Mouse (Mus musculus) limb, embryonic 11.5 days (tissue): ENCODE measurements around the gene Grin2a. TPM values are rescaled to one million over a fixed set of nuclear protein-coding genes. Genes with fewer than 3 reads are reported as not detected.

ENCODE experiments used
- ATAC-seq: fragments of 200-750 bp; cut with Nextera tagmentation; 2 replicates; pipeline ENCODE4 v1.8.0; 2017; ENCODE audit warnings: low read depth; ENCODE audit not compliant: insufficient number of reproducible peaks, low FRiP score, low TSS enrichment
- DNase-seq: peaks from one replicate; pipeline ENCODE4 v3.0.0-alpha.2; 2015; ENCODE audit warnings: low spot score
- H3K27ac ChIP-seq: fragments of 300-500 bp; sonication (generic); replicated peaks from 2 replicates; pipeline ENCODE4 v1.5.1; 2014; ENCODE audit warnings: low read depth, mild to moderate bottlenecking, low read length
- H3K27me3 ChIP-seq: fragments of 300-500 bp; sonication (generic); 2 replicates; pipeline ENCODE4 v1.6.1; 2014; ENCODE audit warnings: mild to moderate bottlenecking, low read length, mixed read lengths; ENCODE audit not compliant: control insufficient read depth, insufficient read depth
- H3K36me3 ChIP-seq: fragments of 300-500 bp; sonication (generic); 2 replicates; pipeline ENCODE4 v1.6.1; 2014; ENCODE audit warnings: mild to moderate bottlenecking, low read length, moderate library complexity, mixed read lengths; ENCODE audit not compliant: control insufficient read depth, insufficient read depth
- H3K4me1 ChIP-seq: fragments of 300-500 bp; sonication (generic); 2 replicates; pipeline ENCODE4 v1.6.1; 2014; ENCODE audit warnings: low read length, mixed read lengths; ENCODE audit not compliant: control insufficient read depth, insufficient read depth
- H3K4me2 ChIP-seq: fragments of 300-500 bp; sonication (generic); 2 replicates; pipeline ENCODE4 v1.6.1; 2014; ENCODE audit warnings: low read depth, mild to moderate bottlenecking, moderate library complexity; ENCODE audit not compliant: severe bottlenecking
- H3K4me3 ChIP-seq: fragments of 300-500 bp; sonication (generic); 2 replicates; pipeline ENCODE4 v1.5.1; 2014; ENCODE audit warnings: low read depth, low read length
- H3K9ac ChIP-seq: fragments of 300-500 bp; sonication (generic); 2 replicates; pipeline ENCODE4 v1.6.1; 2014; ENCODE audit warnings: mild to moderate bottlenecking, low read length
- H3K9me3 ChIP-seq: fragments of 300-500 bp; sonication (generic); 2 replicates; pipeline ENCODE4 v1.6.1; 2016; ENCODE audit warnings: low read length; ENCODE audit not compliant: control insufficient read depth
- WGBS: fragments of 180-500 bp; shearing (Covaris S2); extraction: QIAGEN DNeasy Blood & Tissue Kit; methylation state at CpG from one replicate; pipeline ENCODE4 v1.1.7; 2014; 5-methylcytosine and 5-hydroxymethylcytosine counted together
- polyA plus RNA-seq: library from polyadenylated mRNA; unstranded; fragments of >200 nt; fragmentation: Nextera tagmentation; extraction: Ambion mirVana; gene quantifications from 2 replicates; pipeline ENCODE4 v1.2.1, GENCODE M21; 2014

The Grin2a gene
- polyA plus RNA-seq, 1 experiment from 2014 or later: 0.16 TPM

GRCm38 (mm10) chr16:9607432-9607831, 387.9 kb downstream of the Grin2a start:
- Histone ChIP-seq H3K4me2 (no peak overlapping the region), H3K36me3 (no peaks in the 10 kb centered on the region), H3K27ac (no peak overlapping the region), H3K9ac (no peak overlapping the region), H3K4me3 (no peak overlapping the region), H3K9me3 (no peaks in the 10 kb centered on the region), H3K4me1 (no peaks in the 10 kb centered on the region), H3K27me3 (no peaks in the 10 kb centered on the region)
- 86% methylated on average over 2 of the region's 2 CpGs for WGBS
- ATAC-seq (no peak), DNase-seq (no peak)

GRCm38 (mm10) chr16:9603983-9604382, 391.4 kb downstream of the Grin2a start:
- Histone ChIP-seq H3K4me3 (no peak overlapping the region), H3K27me3 (no peaks in the 10 kb centered on the region), H3K36me3 (no peaks in the 10 kb centered on the region), H3K4me1 (no peaks in the 10 kb centered on the region), H3K9ac (no peak overlapping the region), H3K27ac (no peak overlapping the region), H3K9me3 (no peaks in the 10 kb centered on the region), H3K4me2 (no peak overlapping the region)
- ATAC-seq: no peak
- 78% methylated on average over 5 of the region's 5 CpGs for WGBS
- DNase-seq: no peak

- Histone ChIP-seq H3K27ac (no peak overlapping the region), H3K9me3 (no peaks in the 10 kb centered on the region), H3K9ac (no peak overlapping the region), H3K36me3 (no peaks in the 10 kb centered on the region), H3K4me1 (no peaks in the 10 kb centered on the region), H3K4me2 (no peak overlapping the region), H3K27me3 (no peaks in the 10 kb centered on the region), H3K4me3 (no peak overlapping the region)
- ATAC-seq (no peak), DNase-seq (no peak)
- WGBS: 91% methylated on average over 2 of the region's 2 CpGs
These were observed 392.8 kb downstream of the Grin2a start for GRCm38 (mm10) chr16:9602579-9602978.

GRCm38 (mm10) chr16:9589176-9589575, 406.2 kb downstream of the Grin2a start:
- Histone ChIP-seq H3K9me3 (no peaks in the 10 kb centered on the region), H3K4me3 (no peak overlapping the region), H3K27ac (no peak overlapping the region), H3K9ac (no peak overlapping the region), H3K27me3 (no peaks in the 10 kb centered on the region), H3K36me3 (no peaks in the 10 kb centered on the region), H3K4me2 (no peak overlapping the region), H3K4me1 (no peaks in the 10 kb centered on the region)
- 85% methylated on average over 2 of the region's 2 CpGs for WGBS
- ATAC-seq (no peak), DNase-seq (no peak)

- DNase-seq (no peak), ATAC-seq (no peak)
- 77% methylated on average over 3 of the region's 3 CpGs for WGBS
- Histone ChIP-seq H3K27ac (no peak overlapping the region), H3K4me3 (no peak overlapping the region), H3K9ac (no peak overlapping the region), H3K27me3 (no peaks in the 10 kb centered on the region), H3K36me3 (no peaks in the 10 kb centered on the region), H3K4me1 (no peaks in the 10 kb centered on the region), H3K4me2 (no peak overlapping the region), H3K9me3 (no peaks in the 10 kb centered on the region)
These were observed 406.9 kb downstream of the Grin2a start for GRCm38 (mm10) chr16:9588431-9588830.

- H3K4me2 ChIP-seq: no peak overlapping the region
- no peaks in the 10 kb centered on the region for H3K9me3 ChIP-seq
- DNase-seq (no peak), ATAC-seq (no peak)
- H3K27ac ChIP-seq: no peak overlapping the region
- H3K9ac ChIP-seq: no peak overlapping the region
- H3K27me3 ChIP-seq: no peaks in the 10 kb centered on the region
- H3K36me3 ChIP-seq: no peaks in the 10 kb centered on the region
- H3K4me3 ChIP-seq: no peak overlapping the region
- no peaks in the 10 kb centered on the region for H3K4me1 ChIP-seq
- WGBS: 77% methylated on average over 2 of the region's 2 CpGs
These were observed 411.4 kb downstream of the Grin2a start for GRCm38 (mm10) chr16:9583981-9584380.

- Histone ChIP-seq H3K9me3 (no peaks in the 10 kb centered on the region), H3K4me3 (no peak overlapping the region), H3K27ac (no peak overlapping the region), H3K27me3 (no peaks in the 10 kb centered on the region), H3K4me1 (no peaks in the 10 kb centered on the region), H3K9ac (no peak overlapping the region), H3K4me2 (no peak overlapping the region), H3K36me3 (no peaks in the 10 kb centered on the region)
- DNase-seq (no peak), ATAC-seq (no peak)
- 65% methylated on average over 1 of the region's 1 CpGs for WGBS
These were observed 423.6 kb downstream of the Grin2a start for GRCm38 (mm10) chr16:9571793-9572192.

- no peaks in the 10 kb centered on the region for H3K27me3 ChIP-seq
- 75% methylated on average over 2 of the region's 2 CpGs for WGBS
- no peak overlapping the region for H3K4me3 ChIP-seq
- no peaks in the 10 kb centered on the region for H3K4me1 ChIP-seq
- no peak for ATAC-seq
- no peak for DNase-seq
- no peak overlapping the region for H3K9ac ChIP-seq
- no peak overlapping the region for H3K4me2 ChIP-seq
- H3K9me3 ChIP-seq: no peaks in the 10 kb centered on the region
- no peaks in the 10 kb centered on the region for H3K36me3 ChIP-seq
- H3K27ac ChIP-seq: no peak overlapping the region
These were observed 428.1 kb downstream of the Grin2a start for GRCm38 (mm10) chr16:9567286-9567685.

- ATAC-seq (no peak), DNase-seq (no peak)
- Histone ChIP-seq H3K9ac (no peak overlapping the region), H3K9me3 (no peaks in the 10 kb centered on the region), H3K4me1 (no peaks in the 10 kb centered on the region), H3K27ac (no peak overlapping the region), H3K27me3 (no peaks in the 10 kb centered on the region), H3K4me2 (no peak overlapping the region), H3K36me3 (no peaks in the 10 kb centered on the region), H3K4me3 (no peak overlapping the region)
- 11% methylated on average over 1 of the region's 1 CpGs for WGBS
These were observed 433.5 kb downstream of the Grin2a start for GRCm38 (mm10) chr16:9561816-9562215.
